Mouse (Mus musculus) heart, embryonic 15.5 days (tissue): ENCODE data around the gene Lbr. TPM values are rescaled to one million over a fixed set of nuclear protein-coding genes. Genes with fewer than 3 reads are reported as not detected.

Source experiments
- polyA plus RNA-seq: library from polyadenylated mRNA; unstranded; fragments of >200 nt; fragmentation: Nextera tagmentation; extraction: Ambion mirVana; gene quantifications from 2 replicates; pipeline ENCODE4 v1.2.1, GENCODE M21; 2015

Gene Lbr
- polyA plus RNA-seq, 1 experiment from 2014 or later = 55.7 TPM

Other genes starting within 250 kb of the Lbr start
- gene Enah, start 176.9 kb upstream of the Lbr start, polyA plus RNA-seq = 16.8 and 18.6 TPM in 2 replicates